In the genomic region with DNA sequence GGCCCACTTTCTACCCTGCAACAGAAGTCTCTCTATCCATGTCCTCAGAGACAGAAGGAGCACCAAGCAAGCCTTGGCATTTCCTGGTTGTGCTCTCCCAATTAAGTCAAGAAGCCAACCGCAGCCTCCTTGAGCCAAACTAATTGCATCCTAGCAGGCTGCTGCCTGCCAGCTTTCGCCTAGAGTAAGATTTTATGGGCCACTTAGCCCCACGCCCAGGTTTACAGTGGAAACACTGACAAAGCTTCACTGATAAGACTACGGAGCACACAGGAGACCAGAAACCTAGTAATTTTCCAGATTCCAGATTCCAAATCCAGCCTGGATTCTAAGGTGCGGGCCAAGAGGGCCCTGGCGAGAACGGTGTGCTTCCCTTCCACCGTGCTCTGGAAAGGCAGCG, we compare ENCODE assay signal across 15 mouse cellular contexts.
A peak's percentile ranks its signal among the peaks of the same experiment; 100 is the strongest.
DNase-seq lines count a peak whose midpoint lies in the region; ATAC-seq and TF ChIP-seq lines count a peak whose summit lies in the region.
"Had no signal": no experiment of that assay in that cellular context is flagged by ENCODE, and none has a peak within 500 bp of the region (broad histone marks: within the 10 kb centered on the region; RNA-seq: fewer than 3 reads in every experiment).

No protein-coding gene starts in this region.

- TF ChIP-seq CTCF in midbrain, postnatal 0 days (IDR thresholded peaks at IDR 0.05): no peak

- H3K27ac ChIP-seq in hindbrain, embryonic 13.5 days: 0 out of 2 replicates have a peak overlapping the region, but pooled peaks have one; percentile 8
- no peak overlapping the region for H3K27ac ChIP-seq in hindbrain, embryonic 11.5 days (ENCODE audit: low read depth, low read length)
- H3K27ac ChIP-seq in midbrain, postnatal 0 days (ENCODE audit: low read depth, low read length): no peak overlapping the region
- no peak overlapping the region for H3K27ac ChIP-seq in midbrain, embryonic 13.5 days
- H3K27ac ChIP-seq in hindbrain, embryonic 16.5 days (ENCODE audit: low read depth, low read length): no peak overlapping the region
- peak overlapping the region; percentile 6; the same call in 1 of the 2 replicates for H3K27ac ChIP-seq in limb, embryonic 14.5 days (replicated peaks; ENCODE audit: low read depth, low read length)
- H3K27ac ChIP-seq: liver, embryonic 14.5 days; stomach, embryonic 15.5 days had no signal

- no peaks in the 10 kb centered on the region for H3K36me3 ChIP-seq in hindbrain, embryonic 13.5 days
- H3K36me3 ChIP-seq in hindbrain, embryonic 11.5 days (ENCODE audit: control insufficient read depth, insufficient read depth, low read length): no peaks in the 10 kb centered on the region
- no peaks in the 10 kb centered on the region for H3K36me3 ChIP-seq in midbrain, postnatal 0 days (ENCODE audit: insufficient read depth, low read length)
- no peaks in the 10 kb centered on the region for H3K36me3 ChIP-seq in midbrain, embryonic 13.5 days
- no peaks in the 10 kb centered on the region for H3K36me3 ChIP-seq in hindbrain, embryonic 16.5 days (ENCODE audit: control insufficient read depth, insufficient read depth, low read length)
- no peaks in the 10 kb centered on the region for H3K36me3 ChIP-seq in limb, embryonic 14.5 days (ENCODE audit: control insufficient read depth, insufficient read depth, low read length)
- H3K36me3 ChIP-seq: heart, embryonic 12.5 days; stomach, embryonic 15.5 days had no signal

- H3K4me1 ChIP-seq in hindbrain, embryonic 13.5 days (replicated peaks): peaks cover 9% of the 10 kb centered on the region; the same call in 1 of the 2 replicates
- H3K4me1 ChIP-seq in hindbrain, embryonic 11.5 days (replicated peaks; ENCODE audit: control insufficient read depth, insufficient read depth, low read length): no peaks in the 10 kb centered on the region
- no peaks in the 10 kb centered on the region for H3K4me1 ChIP-seq in midbrain, postnatal 0 days (ENCODE audit: insufficient read depth, low read length)
- no peaks in the 10 kb centered on the region for H3K4me1 ChIP-seq in midbrain, embryonic 13.5 days (replicated peaks)
- H3K4me1 ChIP-seq in hindbrain, embryonic 16.5 days (ENCODE audit: control insufficient read depth, insufficient read depth, low read depth, low read length): no peaks in the 10 kb centered on the region
- peaks cover 44% of the 10 kb centered on the region for H3K4me1 ChIP-seq in limb, embryonic 14.5 days (ENCODE audit: control insufficient read depth, insufficient read depth, low read length)
- H3K4me1 ChIP-seq: stomach, embryonic 15.5 days had no signal

- WGBS in hindbrain, embryonic 13.5 days: 72% methylated on average over 9 of the region's 9 CpGs
- WGBS in hindbrain, embryonic 11.5 days: 91% methylated on average over 9 of the region's 9 CpGs
- WGBS in midbrain, postnatal 0 days: 86% methylated on average over 9 of the region's 9 CpGs
- WGBS in midbrain, embryonic 13.5 days: 85% methylated on average over 9 of the region's 9 CpGs
- WGBS in hindbrain, embryonic 16.5 days: 65% methylated on average over 9 of the region's 9 CpGs
- 34% methylated on average over 9 of the region's 9 CpGs for WGBS in limb, embryonic 14.5 days

- no peaks in the 10 kb centered on the region for H3K9me3 ChIP-seq in hindbrain, embryonic 13.5 days
- no peaks in the 10 kb centered on the region for H3K9me3 ChIP-seq in hindbrain, embryonic 11.5 days (ENCODE audit: control insufficient read depth, low read length)
- no peaks in the 10 kb centered on the region for H3K9me3 ChIP-seq in midbrain, postnatal 0 days (ENCODE audit: low read length)
- no peaks in the 10 kb centered on the region for H3K9me3 ChIP-seq in midbrain, embryonic 13.5 days
- H3K9me3 ChIP-seq in hindbrain, embryonic 16.5 days (ENCODE audit: control insufficient read depth, low read length): no peaks in the 10 kb centered on the region
- H3K9me3 ChIP-seq in limb, embryonic 14.5 days (ENCODE audit: control insufficient read depth, low read length): no peaks in the 10 kb centered on the region
- H3K9me3 ChIP-seq: heart, embryonic 12.5 days; stomach, embryonic 15.5 days had no signal

- no peak for DNase-seq in hindbrain, embryonic 11.5 days (ENCODE audit: low spot score)
- peak; percentile 35 for DNase-seq in midbrain, postnatal 0 days (ENCODE audit: low spot score)
- DNase-seq in limb, embryonic 14.5 days (ENCODE audit: low spot score): peak; percentile 62
- DNase-seq in cerebellum, adult 18-20 months: no peak
- DNase-seq: cerebellum, adult 11-12 months; gastrocnemius, postnatal 36 days; lung, postnatal 4 days; midbrain, embryonic 14.5 days; thymus, postnatal 14 days had no signal

- no peaks in the 10 kb centered on the region for H3K27me3 ChIP-seq in hindbrain, embryonic 13.5 days
- no peaks in the 10 kb centered on the region for H3K27me3 ChIP-seq in hindbrain, embryonic 11.5 days (ENCODE audit: control insufficient read depth, insufficient read depth, low read length)
- no peaks in the 10 kb centered on the region for H3K27me3 ChIP-seq in midbrain, postnatal 0 days (ENCODE audit: insufficient read depth, low read length)
- no peaks in the 10 kb centered on the region for H3K27me3 ChIP-seq in midbrain, embryonic 13.5 days
- H3K27me3 ChIP-seq in hindbrain, embryonic 16.5 days (replicated peaks; ENCODE audit: control insufficient read depth, insufficient read depth, low read length): no peaks in the 10 kb centered on the region
- no peaks in the 10 kb centered on the region for H3K27me3 ChIP-seq in limb, embryonic 14.5 days (ENCODE audit: control insufficient read depth, insufficient read depth, low read length)
- H3K27me3 ChIP-seq: heart, embryonic 12.5 days; stomach, embryonic 15.5 days had no signal

- H3K9ac ChIP-seq in hindbrain, embryonic 13.5 days: no peak overlapping the region
- H3K9ac ChIP-seq in hindbrain, embryonic 11.5 days (ENCODE audit: low read depth, low read length): no peak overlapping the region
- no peak overlapping the region for H3K9ac ChIP-seq in midbrain, postnatal 0 days (replicated peaks; ENCODE audit: low read length, poor library complexity, severe bottlenecking)
- no peak overlapping the region for H3K9ac ChIP-seq in midbrain, embryonic 13.5 days (replicated peaks)
- H3K9ac ChIP-seq in hindbrain, embryonic 16.5 days (ENCODE audit: low read depth, low read length): no peak overlapping the region
- no peak overlapping the region for H3K9ac ChIP-seq in limb, embryonic 14.5 days (ENCODE audit: low read depth, low read length, severe bottlenecking)
- H3K9ac ChIP-seq: heart, embryonic 12.5 days; liver, embryonic 14.5 days; stomach, embryonic 15.5 days had no signal

- no peak overlapping the region for H3K4me2 ChIP-seq in hindbrain, embryonic 13.5 days
- H3K4me2 ChIP-seq in hindbrain, embryonic 11.5 days (replicated peaks; ENCODE audit: low read depth, low read length): no peak overlapping the region
- no peak overlapping the region for H3K4me2 ChIP-seq in midbrain, postnatal 0 days (ENCODE audit: low read depth, low read length, poor library complexity, severe bottlenecking)
- H3K4me2 ChIP-seq in midbrain, embryonic 13.5 days (replicated peaks): no peak overlapping the region
- no peak overlapping the region for H3K4me2 ChIP-seq in hindbrain, embryonic 16.5 days (ENCODE audit: low read length)
- no peak overlapping the region for H3K4me2 ChIP-seq in limb, embryonic 14.5 days (replicated peaks; ENCODE audit: low read depth, low read length, severe bottlenecking)
- H3K4me2 ChIP-seq: heart, embryonic 12.5 days; stomach, embryonic 15.5 days had no signal

- ATAC-seq in hindbrain, embryonic 13.5 days (ENCODE audit: low FRiP score): no peak
- no peak for ATAC-seq in hindbrain, embryonic 11.5 days (ENCODE audit: low FRiP score)
- ATAC-seq in midbrain, postnatal 0 days (ENCODE audit: low FRiP score): no peak
- no peak for ATAC-seq in midbrain, embryonic 13.5 days
- 0 out of 2 replicates have a peak, but pooled peaks have one; percentile 14 for ATAC-seq in hindbrain, embryonic 16.5 days
- ATAC-seq in limb, embryonic 14.5 days (ENCODE audit: low FRiP score, low read depth): no peak

- no peak for TF ChIP-seq POLR2A in limb, embryonic 14.5 days (IDR thresholded peaks at IDR 0.05; ENCODE audit: borderline replicate concordance, extremely low read depth, insufficient read depth, insufficient read length)

- H3K4me3 ChIP-seq in hindbrain, embryonic 13.5 days: no peak overlapping the region
- no peak overlapping the region for H3K4me3 ChIP-seq in hindbrain, embryonic 11.5 days (ENCODE audit: low read depth, low read length)
- H3K4me3 ChIP-seq in midbrain, postnatal 0 days (ENCODE audit: low read depth, low read length): no peak overlapping the region
- no peak overlapping the region for H3K4me3 ChIP-seq in midbrain, embryonic 13.5 days (replicated peaks)
- no peak overlapping the region for H3K4me3 ChIP-seq in hindbrain, embryonic 16.5 days (ENCODE audit: low read length)
- no peak overlapping the region for H3K4me3 ChIP-seq in limb, embryonic 14.5 days (replicated peaks; ENCODE audit: low read length)
- H3K4me3 ChIP-seq: heart, embryonic 12.5 days; stomach, embryonic 15.5 days had no signal

Comparison
In these comparisons a context has a peak if more than half of its experiments do, and no peak if none do; other contexts are left out.
1. H3K27ac ChIP-seq: peak in hindbrain, embryonic 13.5 days (single experiment) and limb, embryonic 14.5 days (single experiment); none in hindbrain, embryonic 11.5 days (single experiment), midbrain, postnatal 0 days (single experiment), midbrain, embryonic 13.5 days (single experiment) and hindbrain, embryonic 16.5 days (single experiment).
2. DNase-seq: peak in midbrain, postnatal 0 days (single experiment) and limb, embryonic 14.5 days (single experiment); none in hindbrain, embryonic 11.5 days (single experiment) and cerebellum, adult 18-20 months (0 of 2).